Mouse (Mus musculus): Measurements from ENCODE around the gene Rras2. TPM values are rescaled to one million over a fixed set of nuclear protein-coding genes. Genes with fewer than 3 reads are reported as not detected.

Gene Rras2
- polyA plus RNA-seq, 1 experiment from 2014 or later: 18.9 TPM

DNA sequence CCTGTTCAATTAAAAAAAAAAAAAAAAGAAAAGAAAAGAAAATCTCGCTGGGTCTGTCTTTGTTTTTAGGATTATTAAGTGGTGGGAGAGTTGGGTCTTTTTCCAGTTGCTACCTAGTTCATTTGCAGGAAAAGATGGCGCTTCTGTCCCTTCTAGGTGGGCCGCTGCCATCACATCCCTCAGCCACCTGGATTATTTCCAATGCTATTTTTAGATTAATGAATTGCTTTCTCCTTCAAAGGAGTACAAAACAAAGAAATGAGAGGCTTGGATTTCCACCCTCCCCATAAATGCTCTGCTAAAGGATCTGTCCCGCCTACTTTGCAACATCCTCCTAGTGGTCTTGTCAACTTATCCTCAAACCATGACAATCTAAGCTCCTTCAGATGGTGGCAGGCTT lies 76.2 kb downstream of the Rras2 start:
- H3K27ac ChIP-seq (ENCODE audit: low read depth, low read length): no peak overlapping the region
- no peaks in the 10 kb centered on the region for H3K36me3 ChIP-seq (ENCODE audit: control insufficient read depth, insufficient read depth, low read length)
- 89% methylated on average over 4 of the region's 4 CpGs for WGBS
- no peak overlapping the region for H3K9ac ChIP-seq (replicated peaks; ENCODE audit: low read depth, low read length)
- no peak for ATAC-seq (ENCODE audit: low read depth)
- H3K4me1 ChIP-seq (ENCODE audit: control insufficient read depth, insufficient read depth, low read length): peaks cover 3% of the 10 kb centered on the region; the same call in 1 of the 2 replicates
- no peaks in the 10 kb centered on the region for H3K9me3 ChIP-seq (ENCODE audit: control insufficient read depth, low read length)
- no peak overlapping the region for H3K4me2 ChIP-seq (ENCODE audit: low read depth, low read length)
- no peak overlapping the region for H3K4me3 ChIP-seq (ENCODE audit: low read depth, low read length)
- H3K27me3 ChIP-seq (ENCODE audit: control insufficient read depth, insufficient read depth, low read length): no peaks in the 10 kb centered on the region

DNA sequence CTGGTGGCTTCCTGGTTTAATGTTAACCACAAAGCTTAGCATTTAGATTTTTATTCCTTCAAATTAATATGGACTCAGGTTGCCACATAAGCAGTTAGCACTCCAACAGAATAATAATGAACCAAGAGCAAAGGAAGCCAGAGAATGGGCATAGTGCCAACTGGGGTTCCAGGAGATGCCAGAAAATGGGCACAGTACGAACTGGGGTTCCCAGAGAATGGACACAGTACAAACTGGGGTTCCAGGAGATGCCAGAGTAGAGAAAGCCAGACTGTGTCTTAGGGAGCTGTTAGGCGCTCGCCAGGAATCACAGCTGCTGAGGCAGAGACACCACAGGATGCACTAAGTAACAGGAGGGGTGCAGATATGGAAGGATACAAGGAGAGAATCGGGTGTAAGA lies 80.3 kb downstream of the Rras2 start:
- 84% methylated on average over 4 of the region's 4 CpGs for WGBS
- no peak for ATAC-seq (ENCODE audit: low read depth)
- Histone ChIP-seq H3K27me3 (ENCODE audit: control insufficient read depth, insufficient read depth, low read length) (no peaks in the 10 kb centered on the region), H3K9me3 (ENCODE audit: control insufficient read depth, low read length) (no peaks in the 10 kb centered on the region), H3K4me2 (ENCODE audit: low read depth, low read length) (no peak overlapping the region), H3K27ac (ENCODE audit: low read depth, low read length) (no peak overlapping the region), H3K9ac (replicated peaks; ENCODE audit: low read depth, low read length) (no peak overlapping the region), H3K36me3 (ENCODE audit: control insufficient read depth, insufficient read depth, low read length) (no peaks in the 10 kb centered on the region), H3K4me1 (ENCODE audit: control insufficient read depth, insufficient read depth, low read length) (peaks cover 3% of the 10 kb centered on the region; the same call in 1 of the 2 replicates), H3K4me3 (ENCODE audit: low read depth, low read length) (no peak overlapping the region)

DNA sequence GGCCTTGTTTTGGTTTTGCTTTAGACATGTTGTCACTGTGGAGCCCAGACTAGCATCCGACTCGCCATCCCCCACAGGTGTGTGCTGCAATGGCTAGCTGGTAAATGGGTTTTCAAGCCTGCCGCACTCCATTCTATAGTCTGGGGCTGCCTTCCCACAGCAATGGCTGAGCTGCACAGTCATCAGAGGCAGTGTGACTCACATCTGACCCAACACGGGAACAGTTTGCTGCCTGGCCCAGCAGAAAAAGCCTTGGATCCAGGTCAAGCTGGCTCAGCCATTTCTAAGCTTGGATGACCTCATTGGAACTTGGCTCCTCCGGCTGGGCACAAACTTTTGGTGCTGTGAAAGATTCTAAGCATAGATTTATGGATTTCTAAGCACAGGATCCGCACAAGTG lies 88.0 kb downstream of the Rras2 start:
- ATAC-seq (ENCODE audit: low read depth): no peak
- Histone ChIP-seq H3K9ac (replicated peaks; ENCODE audit: low read depth, low read length) (no peak overlapping the region), H3K4me1 (ENCODE audit: control insufficient read depth, insufficient read depth, low read length) (no peaks in the 10 kb centered on the region), H3K36me3 (ENCODE audit: control insufficient read depth, insufficient read depth, low read length) (no peaks in the 10 kb centered on the region), H3K4me2 (ENCODE audit: low read depth, low read length) (no peak overlapping the region), H3K9me3 (ENCODE audit: control insufficient read depth, low read length) (no peaks in the 10 kb centered on the region), H3K27ac (ENCODE audit: low read depth, low read length) (no peak overlapping the region), H3K27me3 (ENCODE audit: control insufficient read depth, insufficient read depth, low read length) (no peaks in the 10 kb centered on the region), H3K4me3 (ENCODE audit: low read depth, low read length) (no peak overlapping the region)
- 87% methylated on average over 6 of the region's 6 CpGs for WGBS

DNA sequence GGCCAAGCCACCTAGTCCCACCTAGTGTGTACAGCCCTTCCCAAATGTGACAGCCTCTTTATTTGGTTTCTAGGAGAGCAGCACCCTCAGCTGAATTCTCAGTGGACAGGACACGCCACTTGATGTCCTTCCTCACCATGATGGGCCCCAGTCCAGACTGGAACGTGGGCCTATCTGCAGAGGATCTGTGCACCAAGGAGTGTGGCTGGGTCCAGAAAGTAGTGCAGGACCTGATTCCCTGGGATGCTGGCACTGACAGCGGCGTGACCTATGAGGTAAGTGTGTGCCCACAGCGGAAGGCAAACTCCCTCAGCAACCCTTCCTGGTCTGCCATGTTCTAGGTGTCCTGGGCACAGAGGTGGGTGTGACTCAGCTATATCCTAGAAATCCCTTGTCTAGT lies 88.8 kb downstream of the Rras2 start:
- no peak overlapping the region for H3K4me2 ChIP-seq (ENCODE audit: low read depth, low read length)
- 90% methylated on average over 5 of the region's 5 CpGs for WGBS
- H3K27ac ChIP-seq (ENCODE audit: low read depth, low read length): no peak overlapping the region
- no peaks in the 10 kb centered on the region for H3K27me3 ChIP-seq (ENCODE audit: control insufficient read depth, insufficient read depth, low read length)
- ATAC-seq (ENCODE audit: low read depth): no peak
- no peaks in the 10 kb centered on the region for H3K9me3 ChIP-seq (ENCODE audit: control insufficient read depth, low read length)
- H3K9ac ChIP-seq (replicated peaks; ENCODE audit: low read depth, low read length): no peak overlapping the region
- H3K4me1 ChIP-seq (ENCODE audit: control insufficient read depth, insufficient read depth, low read length): no peaks in the 10 kb centered on the region
- no peaks in the 10 kb centered on the region for H3K36me3 ChIP-seq (ENCODE audit: control insufficient read depth, insufficient read depth, low read length)
- H3K4me3 ChIP-seq (ENCODE audit: low read depth, low read length): no peak overlapping the region

DNA sequence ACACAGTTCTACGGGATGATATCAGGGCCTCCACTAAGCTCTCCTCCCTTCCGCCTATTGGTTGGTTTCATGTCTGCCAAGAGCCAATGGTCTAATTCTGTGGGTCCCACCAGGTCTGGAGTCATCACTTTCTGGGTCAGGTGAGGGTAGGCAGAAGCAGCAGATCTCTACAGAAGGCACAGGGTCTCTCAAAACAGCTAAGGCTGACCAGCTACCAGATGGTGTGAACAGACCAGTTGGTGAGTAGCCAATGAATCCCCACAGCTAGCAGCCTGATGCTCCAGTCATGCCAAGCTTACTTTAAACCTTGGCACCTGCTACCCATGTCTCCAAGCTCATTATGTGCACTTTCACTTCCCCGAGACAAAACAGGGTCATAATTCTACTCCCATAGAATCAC lies 90.2 kb downstream of the Rras2 start:
- no peaks in the 10 kb centered on the region for H3K4me1 ChIP-seq (ENCODE audit: control insufficient read depth, insufficient read depth, low read length)
- no peak for ATAC-seq (ENCODE audit: low read depth)
- H3K9me3 ChIP-seq (ENCODE audit: control insufficient read depth, low read length): no peaks in the 10 kb centered on the region
- WGBS: 80% methylated on average over 3 of the region's 3 CpGs
- H3K27ac ChIP-seq (ENCODE audit: low read depth, low read length): no peak overlapping the region
- no peak overlapping the region for H3K4me2 ChIP-seq (ENCODE audit: low read depth, low read length)
- no peak overlapping the region for H3K4me3 ChIP-seq (ENCODE audit: low read depth, low read length)
- no peaks in the 10 kb centered on the region for H3K36me3 ChIP-seq (ENCODE audit: control insufficient read depth, insufficient read depth, low read length)
- H3K9ac ChIP-seq (replicated peaks; ENCODE audit: low read depth, low read length): no peak overlapping the region
- H3K27me3 ChIP-seq (ENCODE audit: control insufficient read depth, insufficient read depth, low read length): no peaks in the 10 kb centered on the region

DNA sequence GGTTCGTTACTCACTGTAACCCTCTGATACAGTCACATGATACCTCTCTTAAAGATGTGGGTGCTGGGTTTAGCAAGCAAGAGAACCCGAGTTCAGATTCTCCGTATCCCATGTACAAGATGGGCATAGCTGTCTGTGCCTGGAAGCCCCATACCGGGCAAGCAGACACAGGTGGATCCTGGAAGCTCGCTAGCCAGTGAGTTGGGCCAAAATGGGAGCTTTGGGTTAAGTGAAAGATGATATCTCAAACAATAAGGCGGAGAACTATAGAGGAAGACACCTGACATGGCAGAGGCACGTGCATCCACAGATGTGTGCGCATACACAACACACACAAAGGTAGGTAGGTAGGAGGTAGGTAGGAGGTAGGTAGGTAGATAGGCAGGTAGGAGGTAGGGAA lies 90.7 kb downstream of the Rras2 start:
- H3K9ac ChIP-seq (replicated peaks; ENCODE audit: low read depth, low read length): no peak overlapping the region
- no peak overlapping the region for H3K4me3 ChIP-seq (ENCODE audit: low read depth, low read length)
- 93% methylated on average over 8 of the region's 8 CpGs for WGBS
- no peaks in the 10 kb centered on the region for H3K9me3 ChIP-seq (ENCODE audit: control insufficient read depth, low read length)
- no peak overlapping the region for H3K4me2 ChIP-seq (ENCODE audit: low read depth, low read length)
- H3K4me1 ChIP-seq (ENCODE audit: control insufficient read depth, insufficient read depth, low read length): no peaks in the 10 kb centered on the region
- H3K27me3 ChIP-seq (ENCODE audit: control insufficient read depth, insufficient read depth, low read length): no peaks in the 10 kb centered on the region
- H3K27ac ChIP-seq (ENCODE audit: low read depth, low read length): no peak overlapping the region
- no peak for ATAC-seq (ENCODE audit: low read depth)
- no peaks in the 10 kb centered on the region for H3K36me3 ChIP-seq (ENCODE audit: control insufficient read depth, insufficient read depth, low read length)

DNA sequence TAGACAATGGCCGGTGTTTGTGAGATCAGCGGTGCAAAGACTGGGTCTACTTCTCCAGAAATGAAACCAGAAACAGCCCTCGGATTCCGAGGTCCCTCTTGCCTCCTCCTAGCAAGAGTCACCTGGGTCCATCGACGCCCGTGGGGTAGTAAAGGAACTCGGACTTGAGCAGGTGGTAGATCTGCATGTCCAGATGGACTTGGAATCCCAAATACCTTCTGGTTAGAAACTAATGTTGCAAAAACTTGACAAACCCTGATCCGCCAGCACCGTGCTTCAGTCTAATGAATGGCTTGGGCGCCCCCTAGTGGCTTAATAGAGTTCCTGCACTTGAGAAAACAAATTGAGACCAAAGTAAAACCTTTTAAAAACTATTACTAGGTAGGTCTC lies 96.9 kb downstream of the Rras2 start:
- H3K27me3 ChIP-seq (ENCODE audit: control insufficient read depth, insufficient read depth, low read length): no peaks in the 10 kb centered on the region
- H3K36me3 ChIP-seq (ENCODE audit: control insufficient read depth, insufficient read depth, low read length): no peaks in the 10 kb centered on the region
- H3K4me1 ChIP-seq (ENCODE audit: control insufficient read depth, insufficient read depth, low read length): no peaks in the 10 kb centered on the region
- no peaks in the 10 kb centered on the region for H3K9me3 ChIP-seq (ENCODE audit: control insufficient read depth, low read length)
- peak overlapping the region; percentile 35 for H3K4me2 ChIP-seq (ENCODE audit: low read depth, low read length)
- no peak overlapping the region for H3K27ac ChIP-seq (ENCODE audit: low read depth, low read length)
- no peak overlapping the region; the same call in 1 of the 2 replicates for H3K9ac ChIP-seq (replicated peaks; ENCODE audit: low read depth, low read length)
- H3K4me3 ChIP-seq (ENCODE audit: low read depth, low read length): peak overlapping the region; percentile 5; the same call in 1 of the 2 replicates
- ATAC-seq (ENCODE audit: low read depth): peak; percentile 24; the same call in 1 of the 2 replicates
- WGBS: 3% methylated on average over 11 of the region's 11 CpGs

DNA sequence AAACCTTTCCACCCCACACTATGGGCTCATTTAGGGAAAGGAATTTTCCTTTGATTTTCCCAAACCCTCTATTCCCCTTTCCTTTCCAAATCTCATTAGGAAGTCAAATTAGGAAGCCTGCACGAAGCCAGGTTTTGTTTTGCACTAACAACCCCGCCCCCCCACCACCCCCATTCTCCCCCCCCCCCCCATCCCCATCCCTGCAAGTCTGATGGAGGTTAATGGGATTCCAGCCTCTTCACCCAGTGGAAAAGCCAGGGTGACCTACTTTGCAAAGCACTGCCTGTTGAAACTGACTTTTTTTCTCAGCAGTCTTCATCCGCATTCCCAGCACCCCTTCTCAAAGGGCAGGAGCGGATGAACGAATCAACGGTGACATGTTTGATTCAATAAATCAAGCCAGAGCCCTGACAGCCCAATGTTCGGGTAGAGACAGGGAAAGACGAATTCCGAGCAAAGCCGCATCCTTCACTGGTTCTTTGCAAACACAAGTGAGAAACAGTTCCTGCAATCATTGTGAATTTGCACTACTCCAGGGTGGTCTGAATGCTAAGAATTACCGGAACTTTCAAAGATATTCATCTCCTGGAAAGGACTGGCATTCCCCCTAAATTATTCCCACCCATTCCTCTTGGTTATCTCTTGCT lies 97.4 kb downstream of the Rras2 start:
- no peaks in the 10 kb centered on the region for H3K4me1 ChIP-seq (ENCODE audit: control insufficient read depth, insufficient read depth, low read length)
- H3K27ac ChIP-seq (ENCODE audit: low read depth, low read length): no peak overlapping the region
- H3K36me3 ChIP-seq (ENCODE audit: control insufficient read depth, insufficient read depth, low read length): no peaks in the 10 kb centered on the region
- H3K27me3 ChIP-seq (ENCODE audit: control insufficient read depth, insufficient read depth, low read length): no peaks in the 10 kb centered on the region
- H3K9ac ChIP-seq (replicated peaks; ENCODE audit: low read depth, low read length): no peak overlapping the region; the same call in 1 of the 2 replicates
- ATAC-seq (ENCODE audit: low read depth): no peak; the same call in 1 of the 2 replicates
- H3K4me2 ChIP-seq (ENCODE audit: low read depth, low read length): peak overlapping the region; percentile 35
- 5% methylated on average over 11 of the region's 11 CpGs for WGBS
- H3K9me3 ChIP-seq (ENCODE audit: control insufficient read depth, low read length): no peaks in the 10 kb centered on the region
- H3K4me3 ChIP-seq (ENCODE audit: low read depth, low read length): peak overlapping the region; percentile 5; the same call in 1 of the 2 replicates

DNA sequence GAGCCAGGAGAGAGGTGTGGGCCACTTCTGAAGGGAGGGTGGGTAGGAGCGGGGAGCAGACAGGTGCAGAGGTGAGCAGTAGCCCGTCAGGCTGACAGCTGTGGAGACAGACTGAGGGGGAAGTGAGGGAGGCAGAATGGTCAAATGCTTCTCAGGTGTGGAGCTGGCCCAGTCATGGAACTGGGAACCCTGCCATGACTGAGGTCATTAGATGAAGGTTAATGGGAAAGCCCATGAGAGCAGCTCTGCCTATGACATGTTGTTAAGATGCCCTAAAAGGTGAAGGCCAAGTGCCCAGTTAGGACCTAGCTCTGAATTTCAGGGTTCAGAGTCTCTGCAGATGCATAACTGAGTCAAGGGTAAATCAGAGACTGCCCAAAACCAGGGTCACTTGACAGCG lies 98.7 kb downstream of the Rras2 start:
- H3K27me3 ChIP-seq (ENCODE audit: control insufficient read depth, insufficient read depth, low read length): no peaks in the 10 kb centered on the region
- no peaks in the 10 kb centered on the region for H3K36me3 ChIP-seq (ENCODE audit: control insufficient read depth, insufficient read depth, low read length)
- WGBS: 88% methylated on average over 3 of the region's 3 CpGs
- no peak overlapping the region for H3K27ac ChIP-seq (ENCODE audit: low read depth, low read length)
- no peak for ATAC-seq (ENCODE audit: low read depth)
- H3K9ac ChIP-seq (replicated peaks; ENCODE audit: low read depth, low read length): no peak overlapping the region
- no peak overlapping the region for H3K4me2 ChIP-seq (ENCODE audit: low read depth, low read length)
- H3K4me1 ChIP-seq (ENCODE audit: control insufficient read depth, insufficient read depth, low read length): no peaks in the 10 kb centered on the region
- H3K4me3 ChIP-seq (ENCODE audit: low read depth, low read length): no peak overlapping the region
- H3K9me3 ChIP-seq (ENCODE audit: control insufficient read depth, low read length): no peaks in the 10 kb centered on the region

Measured in neural tube, embryonic 14.5 days (tissue).